Mouse (Mus musculus) cerebellum, postnatal 4 days (tissue): ENCODE results near the gene Fgfr2.

Source experiments
- DNase-seq, 2 experiments: peaks; one replicate each; pipeline ENCODE4 v3.0.0; 2022; ENCODE audit warnings: low spot score in 2 of 2, mixed read lengths in 1 of 2

Fgfr2 gene

DNA sequence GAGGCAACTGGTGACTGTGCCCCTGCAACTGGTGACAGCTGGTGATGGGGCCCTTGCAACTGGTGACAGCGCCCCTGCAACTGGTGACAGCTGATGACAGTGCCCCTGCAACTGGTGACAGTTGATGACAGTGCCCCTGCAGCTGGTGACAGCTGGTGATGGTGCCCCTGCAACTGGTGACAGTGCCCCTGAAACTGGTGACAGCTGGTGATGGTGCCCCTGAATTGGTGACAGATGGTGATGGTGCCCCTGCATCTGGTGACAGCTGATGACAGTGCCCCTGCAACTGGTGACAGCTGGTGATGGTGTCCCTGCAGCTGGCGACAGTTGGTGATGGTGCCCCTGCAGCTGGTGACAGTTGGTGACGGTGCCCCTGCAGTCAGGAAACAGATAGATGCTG lies 2296.8 kb downstream of the Fgfr2 start:
- no peak for DNase-seq

DNA sequence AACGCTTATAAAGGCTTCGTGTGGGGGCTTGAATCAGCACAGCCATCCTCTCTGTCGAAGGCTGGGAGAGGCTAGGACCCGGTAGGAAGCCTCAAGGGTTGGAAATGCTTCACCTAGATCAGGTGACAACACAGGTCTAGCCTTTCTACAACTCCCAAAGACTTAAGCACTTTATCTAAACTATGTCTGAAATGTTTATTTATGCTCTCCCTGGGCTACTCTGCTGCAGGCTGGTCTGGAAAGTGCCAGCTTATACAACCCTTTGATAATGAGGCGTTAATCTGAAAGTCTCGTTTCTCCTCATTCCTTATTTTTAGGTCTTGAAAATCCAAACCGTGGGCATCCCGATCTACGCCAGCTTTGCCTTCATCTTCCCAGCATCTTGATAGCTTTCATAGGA lies 2299.2 kb downstream of the Fgfr2 start:
- no peak for DNase-seq

DNA sequence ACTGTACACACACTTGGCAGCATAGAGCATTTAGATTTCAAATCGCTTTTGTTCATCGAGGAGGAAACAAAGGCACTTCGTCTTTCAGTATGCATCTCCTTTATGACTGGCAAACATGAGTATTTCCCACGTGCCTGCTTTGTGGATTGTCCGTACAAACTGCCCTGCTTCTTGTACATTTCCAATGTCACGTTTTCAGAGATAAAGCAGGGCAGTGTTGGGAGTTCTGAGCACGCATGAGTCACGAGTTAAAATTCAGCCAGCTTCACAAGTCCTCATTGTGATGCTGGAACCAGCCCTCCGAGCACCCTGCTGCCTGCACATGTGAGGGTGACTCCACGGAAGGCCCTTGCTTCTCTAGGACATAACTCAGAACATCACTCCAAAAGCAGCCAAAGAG lies 2303.5 kb downstream of the Fgfr2 start:
- DNase-seq: no peak

DNA sequence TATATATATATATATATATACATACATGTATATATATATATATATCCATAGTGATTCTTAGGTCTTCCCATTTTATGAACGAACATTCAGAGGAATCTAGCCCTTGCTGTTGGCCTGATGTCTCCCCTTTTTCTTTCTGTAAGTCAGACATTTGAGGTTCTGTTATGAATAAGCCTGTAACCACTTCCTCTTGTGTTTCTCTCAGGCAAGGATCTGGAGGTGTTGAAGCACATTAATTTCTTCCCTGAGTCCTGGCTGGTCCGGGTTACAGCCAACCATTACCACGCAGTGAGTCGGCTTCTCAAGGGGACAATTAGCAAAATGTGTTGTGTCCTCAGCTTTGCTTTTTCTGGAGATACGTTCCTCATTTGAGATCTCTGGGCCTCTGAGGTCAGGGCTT lies 2304.3 kb downstream of the Fgfr2 start:
- no peak for DNase-seq

DNA sequence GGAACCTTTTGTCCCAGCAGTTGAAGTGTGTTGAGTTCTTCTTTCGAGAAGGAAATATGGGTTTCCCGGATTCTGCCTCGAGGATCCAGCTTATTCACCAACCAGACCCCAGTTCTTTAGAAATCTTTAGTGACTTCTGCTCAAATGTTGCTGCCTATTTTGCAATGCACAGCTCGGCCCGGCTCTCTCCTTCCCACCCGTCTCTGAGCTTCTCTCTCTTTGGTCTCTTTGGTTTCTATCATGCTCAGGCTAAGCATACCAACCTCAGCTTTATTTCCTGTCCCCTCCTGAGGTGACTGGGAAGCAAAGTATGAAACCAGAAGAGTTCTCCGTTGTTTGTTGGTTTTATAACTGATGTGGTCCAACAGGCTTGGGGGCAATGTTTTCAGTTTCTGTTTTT lies 2306.9 kb downstream of the Fgfr2 start:
- no peak for DNase-seq

DNA sequence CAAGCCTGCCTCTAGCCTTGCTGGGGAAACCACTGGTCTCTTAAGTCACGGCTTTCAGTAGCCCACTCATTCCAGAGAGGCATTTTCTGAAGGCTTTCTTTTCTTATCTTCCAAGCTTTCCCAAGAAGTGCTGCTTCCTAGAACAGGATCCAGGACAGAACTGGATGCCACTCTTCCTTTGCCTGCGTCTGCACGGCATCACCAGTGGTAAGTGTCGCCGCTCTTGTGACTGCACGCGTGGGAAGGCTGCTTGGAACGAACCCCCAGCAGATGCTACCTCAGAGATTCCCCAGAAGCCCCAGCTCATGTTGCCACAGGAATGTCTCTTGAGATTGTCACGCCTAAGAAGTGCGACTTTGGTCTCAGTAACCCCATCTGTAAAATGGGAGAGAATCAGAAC lies 2307.5 kb downstream of the Fgfr2 start:
- no peak for DNase-seq

DNA sequence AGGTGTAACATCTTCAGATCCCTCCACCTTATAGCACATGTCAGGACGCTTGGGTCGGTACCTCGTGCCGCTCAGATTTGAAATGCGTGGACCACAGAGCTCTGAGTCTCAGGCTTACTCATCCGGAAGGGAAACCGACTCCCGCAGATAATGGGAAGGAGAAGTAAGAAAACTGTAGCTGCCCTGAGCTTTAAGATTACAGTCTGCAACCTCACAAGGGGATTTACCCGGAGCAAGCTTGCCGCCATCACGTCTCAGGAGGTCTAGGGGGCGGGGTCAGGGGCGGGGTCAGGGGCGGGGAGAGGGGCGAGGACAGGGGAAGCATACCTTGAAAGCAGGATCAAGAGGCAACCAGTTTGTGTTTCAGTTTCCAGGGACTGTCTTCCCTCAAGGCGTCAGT lies 2310.7 kb downstream of the Fgfr2 start:
- DNase-seq: no peak

DNA sequence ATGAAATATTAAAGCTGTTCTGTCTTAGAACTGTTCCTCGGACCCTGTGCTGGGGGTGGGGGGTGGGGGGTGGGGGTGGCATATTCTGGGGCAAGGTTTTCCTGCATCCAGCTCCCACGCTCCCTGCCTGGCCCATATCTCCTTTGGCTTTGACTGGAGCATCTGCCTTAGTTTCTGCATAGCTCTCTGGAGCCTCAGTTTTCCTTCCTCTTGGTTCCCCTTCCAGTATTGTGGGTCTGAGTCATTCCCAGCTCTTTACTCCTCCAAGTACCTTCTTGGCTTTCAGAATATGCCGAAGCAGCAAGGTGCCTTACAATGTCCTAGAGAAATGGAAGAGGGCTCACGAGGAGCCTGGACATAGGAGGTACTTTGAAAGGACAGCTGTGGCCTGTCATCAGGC lies 2312.9 kb downstream of the Fgfr2 start:
- no peak for DNase-seq

DNA sequence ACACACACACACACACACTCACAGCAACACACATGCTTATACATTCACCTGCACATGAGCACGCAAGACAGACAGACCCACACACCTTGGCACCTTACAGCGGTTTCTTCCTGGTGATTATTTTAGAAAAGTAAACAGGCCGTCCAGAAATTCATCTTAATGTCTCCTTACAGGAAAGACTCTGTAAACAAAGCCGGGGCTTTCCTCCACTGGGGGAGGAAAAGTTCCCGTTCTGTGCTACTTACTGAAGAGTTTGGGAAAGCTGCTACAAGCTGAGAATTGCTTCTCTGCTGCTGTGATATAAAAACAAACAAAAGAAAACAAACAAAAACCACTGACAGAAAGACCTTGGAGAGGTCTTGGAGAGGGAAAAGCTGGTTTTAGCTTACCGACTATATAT lies 2314.5 kb downstream of the Fgfr2 start:
- no peak for DNase-seq

DNA sequence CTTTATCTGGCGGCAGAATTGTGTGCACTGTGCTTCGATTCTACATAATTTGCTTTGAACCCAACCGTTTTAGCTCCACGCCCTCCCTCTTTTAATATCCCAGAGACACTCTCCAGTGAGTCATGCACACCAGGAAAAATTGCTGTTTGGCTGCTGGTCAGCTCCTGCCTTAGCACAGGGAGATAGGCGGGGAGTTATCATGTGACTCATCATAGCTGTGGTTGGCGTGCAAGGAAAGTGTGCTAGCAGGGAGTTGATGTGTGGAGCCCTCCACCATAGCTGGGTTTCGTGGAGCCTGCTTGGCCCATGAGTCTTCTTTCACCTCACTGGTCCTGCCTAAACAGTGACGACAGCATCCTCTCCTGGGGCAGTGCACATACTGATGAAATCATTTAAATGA lies 2315.4 kb downstream of the Fgfr2 start:
- no peak for DNase-seq

DNA sequence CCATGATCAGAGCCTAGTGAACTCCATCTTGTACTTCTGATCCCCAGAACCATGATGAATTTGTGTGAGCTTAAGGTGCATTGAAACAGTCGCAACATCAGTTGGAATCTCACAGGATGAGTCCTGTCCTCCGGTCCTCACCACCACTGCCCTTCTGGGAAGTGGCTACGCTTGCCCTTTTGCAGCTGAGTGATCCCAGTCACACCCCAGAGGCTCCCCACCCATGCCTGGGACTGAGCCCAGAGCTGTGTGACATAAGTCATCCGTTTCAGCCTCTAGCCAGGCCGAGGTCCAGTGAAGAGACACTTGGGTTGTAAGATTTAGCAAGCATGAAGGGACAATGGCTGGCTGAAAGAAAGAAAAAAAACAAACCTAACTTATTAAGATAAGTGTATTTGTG lies 2318.2 kb downstream of the Fgfr2 start:
- DNase-seq: no peak

DNA sequence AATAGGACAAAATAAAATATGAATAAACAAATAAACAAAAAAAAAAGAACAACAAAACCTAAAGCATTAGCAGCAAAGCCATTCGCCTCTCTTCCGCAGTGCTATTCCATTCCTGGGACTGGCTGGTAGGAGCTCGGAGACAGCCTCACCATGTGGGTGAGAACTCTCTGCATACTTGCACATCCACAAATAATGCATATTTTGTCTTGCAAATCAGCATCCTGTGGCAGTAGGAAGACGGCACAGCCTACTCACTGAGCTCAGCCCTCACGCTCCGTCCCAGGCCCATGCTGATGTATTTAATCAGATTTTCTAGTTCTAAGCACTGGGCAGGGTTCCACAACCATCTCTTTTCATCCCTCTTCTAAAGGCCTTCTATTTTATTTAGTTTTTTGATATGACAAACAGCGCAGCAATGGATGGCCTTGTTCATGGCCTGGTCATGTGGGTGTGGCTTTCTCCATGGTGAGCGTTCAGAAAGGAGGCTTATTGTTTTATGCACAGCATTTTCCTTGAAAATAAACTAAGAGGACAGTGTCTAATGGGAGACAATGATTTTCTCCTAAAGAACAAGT lies 2319.8 kb downstream of the Fgfr2 start:
- no peak for DNase-seq

DNA sequence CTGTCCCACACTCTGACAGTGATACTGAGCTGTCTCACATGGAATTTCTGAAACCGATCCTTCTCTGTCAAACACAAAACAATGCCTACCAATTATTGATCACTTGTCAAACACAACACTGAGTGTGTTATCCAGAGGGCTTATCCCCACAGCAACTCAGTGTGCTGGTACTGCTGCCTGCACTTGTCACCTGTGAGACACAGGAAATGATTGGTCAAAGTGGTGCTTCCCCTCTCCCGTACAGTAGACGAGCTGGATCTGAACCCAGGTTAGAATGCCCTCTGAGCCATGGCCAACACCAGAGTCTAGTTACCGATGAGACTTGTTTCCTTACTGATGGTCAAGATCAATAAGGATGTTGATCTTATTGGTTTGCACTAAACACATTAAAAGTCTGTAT lies 2321.3 kb downstream of the Fgfr2 start:
- DNase-seq: no peak

DNA sequence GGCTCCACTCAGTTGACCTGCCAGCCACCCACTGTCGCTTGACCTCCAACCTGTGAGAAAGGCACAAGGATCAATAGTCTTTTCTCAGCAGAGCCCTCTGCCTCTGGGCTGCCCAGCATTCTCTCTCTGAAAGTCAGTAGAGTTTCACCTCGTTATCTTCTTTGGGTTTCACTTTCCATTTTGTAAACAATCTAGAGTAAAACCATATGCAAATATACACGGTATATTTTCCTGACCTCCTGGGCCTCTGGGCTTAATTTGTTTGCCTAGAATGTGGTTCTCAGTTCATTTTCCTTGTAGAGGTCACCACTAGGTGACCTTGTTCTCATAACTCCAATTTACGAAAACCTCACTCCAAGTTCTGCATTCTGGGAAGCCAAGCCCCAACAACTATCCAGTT lies 2322.5 kb downstream of the Fgfr2 start:
- DNase-seq: no peak

DNA sequence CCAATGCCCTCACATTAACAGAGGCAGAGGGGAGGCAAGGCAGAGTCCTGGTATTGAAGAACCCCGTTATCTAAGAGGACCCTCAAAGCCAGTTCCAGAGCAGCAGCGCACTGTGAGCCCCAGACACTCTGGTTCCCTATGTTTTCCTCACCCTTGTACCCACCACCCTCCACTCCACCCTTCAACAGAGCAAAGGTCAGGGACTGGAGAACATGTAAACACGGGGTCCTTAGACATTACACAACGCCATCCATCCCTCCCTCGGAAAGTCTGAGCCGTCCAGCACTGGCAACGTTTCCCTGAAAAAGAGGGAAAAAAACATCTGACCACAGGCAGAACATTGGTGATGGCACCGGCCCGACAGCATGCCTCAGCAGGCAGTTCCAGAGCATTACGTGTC lies 2323.7 kb downstream of the Fgfr2 start:
- no peak for DNase-seq

DNA sequence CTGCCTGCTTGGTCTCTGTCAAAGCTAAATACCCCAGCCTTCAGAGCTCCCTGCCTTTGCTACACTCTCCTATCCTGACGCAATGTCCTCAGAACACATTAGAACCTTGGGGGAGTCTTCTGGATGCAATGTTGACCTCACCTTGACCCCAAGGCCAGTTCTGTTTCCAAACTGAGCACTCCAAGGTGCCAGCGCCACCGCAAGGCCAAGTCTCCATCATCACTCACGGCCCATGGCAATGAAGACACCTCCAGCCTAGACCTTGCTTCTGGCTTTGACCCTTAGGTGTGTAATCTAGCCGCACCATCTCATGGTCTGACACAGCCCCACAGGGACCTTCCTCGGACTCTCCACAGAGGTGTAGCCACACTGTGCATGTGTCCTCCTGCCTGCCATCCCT lies 2325.6 kb downstream of the Fgfr2 start:
- no peak for DNase-seq

DNA sequence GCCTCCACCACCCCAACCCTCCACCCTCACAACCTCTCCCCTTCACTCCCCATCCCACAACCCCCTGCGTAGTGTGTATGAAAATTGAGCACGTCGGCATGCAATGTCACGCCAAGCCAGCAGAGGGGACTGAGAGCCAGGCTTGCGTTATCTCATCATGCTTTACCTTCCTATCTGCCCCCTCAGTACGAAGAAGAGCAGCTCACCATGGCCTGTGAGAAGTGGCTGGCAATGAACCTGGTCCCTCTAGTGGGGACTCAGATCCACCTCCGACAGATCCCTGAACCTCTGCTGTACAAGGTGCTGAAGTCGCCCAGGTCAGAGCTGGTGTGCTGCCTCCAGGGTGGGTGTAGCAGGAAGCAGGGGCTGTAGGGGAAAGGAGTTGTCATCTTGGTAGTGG lies 2326.4 kb downstream of the Fgfr2 start:
- no peak for DNase-seq

DNA sequence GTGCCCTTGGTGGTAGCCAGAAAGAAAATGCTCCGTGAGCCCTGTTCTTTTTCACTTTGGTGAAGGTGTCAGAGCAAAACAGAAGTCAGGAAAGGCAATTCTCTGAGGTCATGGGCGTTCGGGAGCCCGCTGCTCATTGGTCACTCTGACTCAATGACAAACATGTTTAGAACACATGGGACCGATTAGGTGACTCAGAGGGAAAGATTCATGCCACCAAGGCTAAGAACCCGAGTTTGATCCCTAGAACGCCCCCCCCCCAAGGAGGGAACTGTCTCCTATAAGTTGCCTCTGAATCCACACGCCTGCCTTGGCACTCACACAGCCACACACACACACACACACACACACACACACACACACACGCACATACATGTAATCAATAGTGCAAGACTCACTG lies 2329.5 kb downstream of the Fgfr2 start:
- DNase-seq: no peak

DNA sequence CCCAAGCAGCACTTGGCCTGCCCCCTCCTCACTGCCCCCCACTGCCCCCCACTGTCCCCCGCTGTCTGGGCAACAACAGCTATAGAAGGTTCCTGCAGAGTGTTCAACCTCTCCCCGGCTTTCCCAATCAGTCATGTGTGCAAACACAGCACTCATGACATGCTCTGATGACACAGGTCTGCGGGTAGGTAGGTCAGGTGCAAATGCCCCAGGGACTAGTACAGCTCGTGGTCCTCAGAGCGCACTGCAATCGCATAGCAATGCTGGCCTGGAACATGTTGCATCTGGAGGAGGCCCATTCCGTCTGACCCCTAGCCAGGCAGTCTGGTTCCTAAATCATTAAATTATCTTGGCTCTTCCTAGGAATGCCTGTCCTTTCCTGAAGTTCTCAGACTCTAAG lies 2333.7 kb downstream of the Fgfr2 start:
- DNase-seq: no peak

DNA sequence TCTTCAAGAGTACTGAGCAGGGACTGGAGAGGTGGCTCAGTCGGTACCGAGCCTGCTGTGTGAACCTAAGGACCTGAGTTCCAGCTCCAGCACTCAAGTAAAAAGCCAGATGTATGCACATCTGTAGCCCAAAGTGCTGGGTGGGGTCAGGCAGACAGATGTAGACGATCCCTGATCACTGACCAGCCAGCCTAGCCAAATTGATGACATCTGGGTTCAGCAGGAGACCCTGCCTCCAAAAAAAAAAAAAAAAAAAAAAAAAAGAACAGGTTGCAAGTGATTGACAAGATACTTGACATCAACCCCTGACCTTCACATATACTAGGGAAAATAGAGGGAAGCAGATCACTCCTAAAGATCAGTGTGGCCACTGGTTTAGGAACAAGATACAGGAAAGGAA lies 2334.2 kb downstream of the Fgfr2 start:
- DNase-seq: no peak

DNA sequence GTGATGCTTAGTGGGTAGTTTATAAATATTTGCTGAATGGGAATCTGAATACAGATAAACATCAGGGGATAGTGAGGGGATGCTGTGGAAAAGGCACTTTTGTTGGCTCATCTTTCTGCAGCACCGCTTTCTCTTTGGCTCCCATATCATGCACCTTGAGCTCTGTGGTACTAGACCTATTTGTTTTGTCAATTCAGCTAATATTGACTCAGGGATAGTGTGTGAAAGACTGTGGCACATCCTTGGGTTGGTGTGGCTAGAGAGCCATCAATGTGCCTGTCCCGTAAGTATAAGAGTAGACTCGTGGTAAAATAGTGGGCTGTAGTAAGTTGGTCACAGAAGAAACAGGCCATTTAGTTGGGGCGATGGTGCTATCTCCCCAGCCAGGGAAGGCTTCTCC lies 2335.6 kb downstream of the Fgfr2 start:
- DNase-seq: no peak

DNA sequence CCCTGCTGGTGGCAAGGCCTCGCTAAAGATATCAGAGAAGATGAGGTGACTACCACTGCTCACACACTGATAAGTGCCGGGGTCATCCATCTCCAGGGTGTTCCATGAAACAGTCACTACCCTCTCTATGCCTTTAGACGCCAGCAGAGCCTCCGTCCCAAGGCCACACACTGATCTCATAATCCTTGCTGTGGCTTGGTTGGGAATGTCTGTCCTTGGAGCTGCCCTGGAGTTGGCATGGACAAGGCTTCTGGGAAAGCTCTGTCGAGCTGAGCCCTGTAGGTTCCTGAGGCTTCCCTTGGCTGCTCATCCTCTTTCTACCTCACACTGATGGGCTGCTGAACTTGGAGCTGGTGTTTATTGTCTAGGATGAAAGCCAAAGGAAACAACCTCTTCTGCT lies 2336.4 kb downstream of the Fgfr2 start:
- DNase-seq: no peak

DNA sequence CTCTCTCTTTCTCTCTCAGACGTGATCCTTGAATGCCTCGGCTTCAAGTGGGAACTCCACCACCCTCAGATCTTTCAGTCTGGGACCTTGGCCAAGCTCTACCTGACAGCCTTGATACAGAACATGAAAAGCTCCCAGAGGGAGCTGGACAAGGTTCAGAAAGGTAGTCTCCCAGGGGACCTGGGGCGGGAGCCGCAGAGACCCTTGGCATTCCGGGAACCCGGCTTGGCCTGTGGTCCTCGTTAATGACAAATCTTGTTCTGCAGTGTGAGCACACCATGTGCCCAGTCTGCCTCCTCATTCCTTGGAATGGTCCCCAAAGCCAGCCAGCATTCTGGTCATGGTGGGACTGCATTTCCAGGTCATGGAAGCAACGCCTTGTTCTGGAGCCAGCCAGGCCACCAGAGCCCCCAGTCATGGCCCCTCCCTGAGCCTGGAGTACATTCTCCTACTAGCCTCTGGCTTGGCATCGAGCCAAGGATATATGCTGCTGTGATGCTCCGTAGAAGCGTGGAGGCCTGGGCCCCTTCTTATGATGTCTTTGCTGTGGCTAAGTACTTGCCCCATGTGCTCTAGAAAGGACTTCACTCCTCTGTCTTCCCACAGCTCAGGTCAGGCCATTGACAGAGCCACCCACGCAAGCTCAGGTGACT lies 2337.1 kb downstream of the Fgfr2 start:
- no peak for DNase-seq

DNA sequence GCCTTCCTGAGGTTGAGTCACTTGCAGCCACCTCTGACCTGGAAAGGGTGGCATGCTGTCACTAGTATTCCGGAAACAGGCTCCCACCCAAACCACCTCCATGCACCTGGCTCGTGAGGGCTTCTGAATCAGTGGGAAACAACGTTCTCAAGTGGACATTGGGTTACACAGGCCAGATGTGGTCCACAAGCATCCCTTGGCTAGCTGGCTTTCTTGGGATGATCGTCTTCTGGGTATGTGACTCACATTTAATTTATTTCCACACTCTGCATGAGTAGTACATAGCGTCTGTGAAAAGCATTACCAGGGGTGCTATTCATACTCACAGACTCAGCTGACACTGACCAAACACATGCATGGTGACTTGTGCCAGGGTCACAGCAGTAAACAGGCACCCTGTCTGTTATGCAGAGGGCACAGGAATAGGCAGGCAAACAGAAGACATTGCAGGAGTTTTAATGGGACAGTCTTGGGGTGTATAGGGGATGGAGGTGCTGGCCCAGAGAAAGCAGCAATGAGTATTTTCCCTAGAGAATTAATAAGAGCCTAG lies 2340.6 kb downstream of the Fgfr2 start:
- DNase-seq: no peak
